Mouse (Mus musculus): ENCODE results near the gene Slit3. TPM values are rescaled to one million over a fixed set of nuclear protein-coding genes. Genes with fewer than 3 reads are reported as not detected.

The Slit3 gene
- polyA plus RNA-seq, 1 experiment = 6.6 TPM

DNA sequence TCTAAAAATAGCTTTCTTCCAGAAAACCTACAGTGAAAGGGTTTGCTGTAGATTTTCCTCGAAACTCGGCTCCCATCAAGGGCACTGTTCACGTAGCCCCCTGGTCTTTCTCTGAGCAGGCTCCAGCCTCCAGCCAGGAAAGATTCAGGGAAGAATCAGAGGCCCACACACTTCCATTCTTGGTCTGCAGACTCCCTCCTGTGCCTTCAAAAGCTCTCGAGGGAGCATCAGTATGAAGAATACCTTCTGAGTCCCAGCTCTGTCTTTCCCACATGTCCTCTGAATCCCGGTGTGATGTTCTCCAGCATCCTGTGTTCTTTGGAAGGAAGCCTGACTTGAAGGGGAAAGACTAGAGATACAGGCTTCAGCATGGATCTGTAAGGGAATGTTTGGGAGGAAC is 461.6 kb downstream of the Slit3 start:
- Histone ChIP-seq H3K27ac (ENCODE audit: insufficient read depth, low read depth, low read length) (no peak overlapping the region), H3K4me1 (ENCODE audit: control insufficient read depth, insufficient read depth, insufficient read length, low read length) (no peaks in the 10 kb centered on the region), H3K36me3 (ENCODE audit: control insufficient read depth, insufficient read depth, low read length) (no peaks in the 10 kb centered on the region), H3K27me3 (ENCODE audit: control insufficient read depth, insufficient read depth, low read length) (no peaks in the 10 kb centered on the region), H3K4me3 (ENCODE audit: low read depth, low read length) (no peak overlapping the region)
- WGBS = 77% methylated on average over 5 of the region's 5 CpGs
- TF ChIP-seq CTCF (IDR thresholded peaks at IDR 0.05; ENCODE audit: extremely low read depth, insufficient read length, insufficient replicate concordance, low read depth, low read length) (no peak), POLR2A (IDR thresholded peaks at IDR 0.05; ENCODE audit: low read depth, low read length) (no peak)

DNA sequence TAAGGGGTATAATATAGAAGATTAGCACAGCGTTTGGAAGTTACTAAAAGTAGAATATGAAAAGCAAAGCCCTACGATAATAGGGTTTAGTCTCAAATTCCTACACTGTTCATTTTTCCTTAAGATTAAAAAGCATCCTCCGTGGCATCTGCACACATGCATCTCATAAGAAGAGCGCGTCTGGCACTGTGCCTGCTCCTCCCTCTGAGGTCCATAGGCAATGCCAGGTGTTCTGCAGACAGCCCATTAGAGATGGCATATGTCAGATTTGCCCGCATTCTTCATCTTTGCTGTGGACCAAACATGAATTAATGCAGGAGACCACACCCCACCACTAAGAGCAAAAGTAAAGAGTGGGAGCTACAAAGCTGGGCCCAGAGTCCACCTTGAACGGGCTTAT is 462.6 kb downstream of the Slit3 start:
- Histone ChIP-seq H3K27me3 (ENCODE audit: control insufficient read depth, insufficient read depth, low read length) (no peaks in the 10 kb centered on the region), H3K27ac (ENCODE audit: insufficient read depth, low read depth, low read length) (no peak overlapping the region), H3K4me1 (ENCODE audit: control insufficient read depth, insufficient read depth, insufficient read length, low read length) (no peaks in the 10 kb centered on the region), H3K4me3 (ENCODE audit: low read depth, low read length) (no peak overlapping the region), H3K36me3 (ENCODE audit: control insufficient read depth, insufficient read depth, low read length) (no peaks in the 10 kb centered on the region)
- TF ChIP-seq CTCF (IDR thresholded peaks at IDR 0.05; ENCODE audit: extremely low read depth, insufficient read length, insufficient replicate concordance, low read depth, low read length) (no peak), POLR2A (IDR thresholded peaks at IDR 0.05; ENCODE audit: low read depth, low read length) (no peak)
- WGBS = 88% methylated on average over 7 of the region's 7 CpGs

DNA sequence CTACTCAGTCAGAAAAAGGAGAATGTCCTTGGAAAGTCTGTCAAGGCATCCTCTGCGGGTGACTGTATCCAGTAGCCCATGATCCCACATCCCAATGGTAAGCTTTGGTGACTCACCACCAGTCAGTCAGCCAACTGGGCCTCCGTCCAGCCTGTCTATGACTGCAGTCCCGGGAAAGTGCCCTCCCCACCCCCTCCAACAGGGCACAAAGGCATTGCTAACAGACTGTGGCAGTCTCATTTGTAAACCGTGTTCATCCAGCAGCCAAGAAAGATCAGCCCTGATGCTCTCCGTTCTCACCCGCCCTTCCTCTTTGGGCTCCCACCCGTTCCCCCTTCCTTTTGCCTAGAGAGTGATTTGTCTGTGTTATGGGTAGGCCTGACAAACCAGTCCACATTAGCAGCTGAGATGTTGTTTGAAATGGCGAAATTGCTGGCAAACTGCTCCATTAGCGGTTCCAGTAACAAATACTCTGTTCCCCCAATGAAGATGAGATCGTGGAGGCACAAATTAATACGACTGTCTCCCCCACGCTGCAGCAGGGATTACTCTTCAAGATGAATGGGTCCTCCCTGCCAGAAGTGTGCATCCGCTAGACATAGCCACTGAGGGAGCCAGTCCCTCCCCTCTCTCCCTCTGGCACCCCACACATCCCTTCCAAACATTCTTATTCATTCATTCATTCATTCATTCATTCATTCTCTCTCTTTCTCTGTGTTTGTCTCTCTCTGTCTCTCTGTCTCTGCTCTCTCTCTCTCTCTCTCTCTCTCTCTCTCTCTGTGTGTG is 466.3 kb downstream of the Slit3 start:
- WGBS = 64% methylated on average over 13 of the region's 13 CpGs

DNA sequence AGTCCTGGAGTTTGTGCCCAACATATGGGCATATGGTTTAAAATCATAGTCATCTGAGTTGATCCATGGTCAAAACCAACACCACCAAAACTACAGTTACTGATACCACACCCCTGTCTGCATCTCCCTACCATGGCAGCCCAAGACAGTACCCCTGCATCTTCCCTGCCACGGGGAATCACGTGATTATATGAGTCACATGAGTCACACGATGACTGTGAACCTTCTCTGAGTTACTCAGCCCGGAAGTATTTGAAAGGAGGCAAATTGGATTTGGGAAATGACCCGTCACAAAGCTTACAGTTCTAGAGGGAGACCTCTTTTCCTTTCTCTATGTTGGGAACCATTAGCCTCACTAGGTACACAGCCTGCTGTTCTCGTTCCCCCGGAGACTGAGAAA is 468.9 kb downstream of the Slit3 start:
- no peaks in the 10 kb centered on the region for H3K4me1 ChIP-seq (ENCODE audit: control insufficient read depth, insufficient read depth, insufficient read length, low read length)
- H3K27me3 ChIP-seq (ENCODE audit: control insufficient read depth, insufficient read depth, low read length) = no peaks in the 10 kb centered on the region
- TF ChIP-seq POLR2A (IDR thresholded peaks at IDR 0.05; ENCODE audit: low read depth, low read length) (no peak), CTCF (IDR thresholded peaks at IDR 0.05; ENCODE audit: extremely low read depth, insufficient read length, insufficient replicate concordance, low read depth, low read length) (no peak)
- no peak overlapping the region for H3K27ac ChIP-seq (ENCODE audit: insufficient read depth, low read depth, low read length)
- no peaks in the 10 kb centered on the region for H3K36me3 ChIP-seq (ENCODE audit: control insufficient read depth, insufficient read depth, low read length)
- WGBS = 89% methylated on average over 7 of the region's 7 CpGs
- H3K4me3 ChIP-seq (ENCODE audit: low read depth, low read length) = no peak overlapping the region

More for the DNA sequence above, 466.3 kb downstream of the Slit3 start:
- H3K4me3 ChIP-seq (ENCODE audit: low read depth, low read length) = no peak overlapping the region
- H3K27ac ChIP-seq (ENCODE audit: insufficient read depth, low read depth, low read length) = no peak overlapping the region
- TF ChIP-seq CTCF (IDR thresholded peaks at IDR 0.05; ENCODE audit: extremely low read depth, insufficient read length, insufficient replicate concordance, low read depth, low read length) (no peak), POLR2A (IDR thresholded peaks at IDR 0.05; ENCODE audit: low read depth, low read length) (no peak)
- H3K4me1 ChIP-seq (ENCODE audit: control insufficient read depth, insufficient read depth, insufficient read length, low read length) = no peaks in the 10 kb centered on the region
- no peaks in the 10 kb centered on the region for H3K27me3 ChIP-seq (ENCODE audit: control insufficient read depth, insufficient read depth, low read length)
- H3K36me3 ChIP-seq (ENCODE audit: control insufficient read depth, insufficient read depth, low read length) = no peaks in the 10 kb centered on the region

DNA sequence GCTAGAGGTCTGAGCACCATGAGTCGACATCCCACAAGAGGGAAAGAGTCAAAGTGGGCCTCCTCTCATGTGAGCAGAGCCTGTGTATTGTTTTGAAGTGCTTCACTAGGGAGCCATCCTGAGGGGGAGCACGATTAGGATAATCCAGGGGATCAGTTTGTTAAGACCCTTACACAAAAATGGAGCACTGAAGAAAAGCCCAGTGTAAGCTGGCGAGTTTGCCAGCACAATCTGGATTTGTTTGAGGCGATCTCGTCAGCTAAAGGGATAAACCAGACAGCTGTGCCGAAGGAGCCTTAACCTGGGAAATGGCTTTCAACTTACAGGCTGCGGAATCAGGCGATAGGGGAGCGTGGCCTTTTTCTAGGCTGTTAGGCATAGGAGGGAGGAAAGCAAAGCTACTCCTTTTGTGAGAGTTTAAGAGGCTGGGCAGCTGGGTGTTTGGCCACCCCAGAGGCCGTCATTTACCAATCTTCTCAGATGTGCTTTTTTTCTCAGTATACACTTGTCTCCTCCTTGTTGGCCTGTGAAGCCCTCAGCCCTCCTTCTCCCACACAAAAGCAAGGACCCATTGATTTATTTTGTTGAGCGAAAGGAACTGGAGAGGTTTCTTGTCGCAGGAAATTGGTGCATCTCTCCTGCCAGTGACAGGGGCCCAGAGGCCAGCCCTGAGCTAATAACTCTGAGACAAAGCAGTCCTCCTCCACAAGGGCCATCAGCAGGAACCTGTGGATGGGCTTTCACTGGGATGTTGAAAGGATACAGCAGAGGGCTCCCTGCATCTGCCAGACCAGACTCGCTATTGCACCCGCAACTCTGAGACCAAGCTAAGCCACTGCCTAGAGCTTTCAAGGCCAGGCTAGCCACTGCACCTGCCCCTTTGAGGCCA is 472.4 kb downstream of the Slit3 start:
- no peak overlapping the region for H3K4me3 ChIP-seq (ENCODE audit: low read depth, low read length)
- H3K27ac ChIP-seq (ENCODE audit: insufficient read depth, low read depth, low read length) = no peak overlapping the region
- TF ChIP-seq POLR2A (IDR thresholded peaks at IDR 0.05; ENCODE audit: low read depth, low read length) (no peak), CTCF (IDR thresholded peaks at IDR 0.05; ENCODE audit: extremely low read depth, insufficient read length, insufficient replicate concordance, low read depth, low read length) (no peak)
- no peaks in the 10 kb centered on the region for H3K27me3 ChIP-seq (ENCODE audit: control insufficient read depth, insufficient read depth, low read length)
- WGBS = 81% methylated on average over 14 of the region's 14 CpGs
- no peaks in the 10 kb centered on the region for H3K4me1 ChIP-seq (ENCODE audit: control insufficient read depth, insufficient read depth, insufficient read length, low read length)
- H3K36me3 ChIP-seq (ENCODE audit: control insufficient read depth, insufficient read depth, low read length) = no peaks in the 10 kb centered on the region

DNA sequence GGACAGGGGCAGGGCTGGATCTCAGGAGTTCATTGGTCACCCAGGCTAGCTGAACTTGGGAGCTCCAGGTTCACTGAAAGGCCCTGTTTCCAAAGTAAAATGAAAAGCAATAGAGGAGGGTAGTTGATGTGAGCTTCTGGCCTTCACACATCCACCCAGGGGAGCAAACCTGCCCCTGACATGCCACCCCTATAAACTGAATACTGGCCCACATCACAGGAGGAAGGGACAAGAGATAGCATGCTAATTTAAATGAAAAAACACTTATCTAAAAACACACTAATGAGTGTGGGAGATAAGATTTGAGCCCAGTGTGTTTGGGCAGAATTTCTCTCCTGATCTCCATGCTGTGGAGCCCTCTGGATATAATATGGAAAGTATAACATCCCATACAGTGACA is 475.0 kb downstream of the Slit3 start:
- H3K27me3 ChIP-seq (ENCODE audit: control insufficient read depth, insufficient read depth, low read length) = no peaks in the 10 kb centered on the region
- no peaks in the 10 kb centered on the region for H3K36me3 ChIP-seq (ENCODE audit: control insufficient read depth, insufficient read depth, low read length)
- H3K4me3 ChIP-seq (ENCODE audit: low read depth, low read length) = no peak overlapping the region
- TF ChIP-seq POLR2A (IDR thresholded peaks at IDR 0.05; ENCODE audit: low read depth, low read length) = no peak
- no peak for TF ChIP-seq CTCF (IDR thresholded peaks at IDR 0.05; ENCODE audit: extremely low read depth, insufficient read length, insufficient replicate concordance, low read depth, low read length)
- no peaks in the 10 kb centered on the region for H3K4me1 ChIP-seq (ENCODE audit: control insufficient read depth, insufficient read depth, insufficient read length, low read length)
- no peak overlapping the region for H3K27ac ChIP-seq (ENCODE audit: insufficient read depth, low read depth, low read length)

DNA sequence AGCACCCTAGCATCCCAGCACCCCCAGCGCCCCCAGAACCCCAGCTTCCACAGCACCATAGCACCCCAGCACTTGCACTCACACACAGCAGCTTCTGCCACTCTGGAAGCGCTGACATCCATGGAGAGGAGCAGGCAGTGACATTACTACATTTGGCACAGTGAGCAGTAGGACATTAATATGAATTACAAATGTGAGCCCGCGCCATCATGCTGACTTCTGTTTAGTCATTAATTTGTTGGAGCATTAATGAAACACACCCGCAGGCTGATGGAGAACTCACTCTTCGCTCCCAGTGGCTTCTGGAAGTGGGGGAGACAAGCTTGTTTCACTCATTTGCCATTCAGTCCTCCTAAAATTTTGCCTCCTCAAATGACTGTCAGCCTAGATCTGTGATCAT is 476.9 kb downstream of the Slit3 start:
- no peak overlapping the region for H3K27ac ChIP-seq (ENCODE audit: insufficient read depth, low read depth, low read length)
- H3K4me3 ChIP-seq (ENCODE audit: low read depth, low read length) = no peak overlapping the region
- WGBS = 94% methylated on average over 6 of the region's 6 CpGs
- TF ChIP-seq POLR2A (IDR thresholded peaks at IDR 0.05; ENCODE audit: low read depth, low read length) (no peak), CTCF (IDR thresholded peaks at IDR 0.05; ENCODE audit: extremely low read depth, insufficient read length, insufficient replicate concordance, low read depth, low read length) (no peak)
- no peaks in the 10 kb centered on the region for H3K27me3 ChIP-seq (ENCODE audit: control insufficient read depth, insufficient read depth, low read length)
- no peaks in the 10 kb centered on the region for H3K4me1 ChIP-seq (ENCODE audit: control insufficient read depth, insufficient read depth, insufficient read length, low read length)
- no peaks in the 10 kb centered on the region for H3K36me3 ChIP-seq (ENCODE audit: control insufficient read depth, insufficient read depth, low read length)
